Mouse (Mus musculus): Measurements from ENCODE around the gene Cdc42bpg.

DNA sequence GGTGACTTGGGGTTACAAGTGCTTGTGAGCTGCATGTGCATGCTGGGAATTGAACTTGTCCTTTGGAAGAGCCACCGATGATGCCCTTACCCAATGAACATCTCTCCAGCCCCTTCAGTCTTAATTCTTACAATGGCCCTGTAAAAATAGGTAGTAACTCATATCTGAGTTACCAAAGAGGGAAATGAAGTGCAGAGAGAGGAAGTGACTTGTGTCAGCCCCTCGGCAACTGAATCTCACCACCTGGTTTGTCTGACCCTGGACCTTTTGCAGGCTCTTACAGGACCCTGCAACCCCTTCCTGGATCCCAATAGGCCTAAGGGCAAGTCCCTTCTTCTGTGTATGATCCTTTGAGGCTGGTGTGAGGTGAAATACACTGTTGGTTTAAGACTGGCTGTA, 45.9 kb downstream of the Cdc42bpg start:
- no peak for TF ChIP-seq CTCF (conservative IDR thresholded peaks at IDR 0.05 in 1 of 2, IDR thresholded peaks at IDR 0.05 in 1 of 2; ENCODE audit: low read depth in 2 of 2, low read length in 2 of 2)
- no peak for TF ChIP-seq MYC (IDR thresholded peaks at IDR 0.05; ENCODE audit: low read depth, low read length)
- no peak for TF ChIP-seq UBTF (IDR thresholded peaks at IDR 0.05; ENCODE audit: low read depth, low read length)
- no peak for TF ChIP-seq POLR2A (IDR thresholded peaks at IDR 0.05; ENCODE audit: low read depth, low read length)
- no peak for TF ChIP-seq TBP (conservative IDR thresholded peaks at IDR 0.05; ENCODE audit: low read depth, low read length)
- no peak for TF ChIP-seq MAX (IDR thresholded peaks at IDR 0.05; ENCODE audit: low read length)
- no peak for TF ChIP-seq EP300 (IDR thresholded peaks at IDR 0.05; ENCODE audit: low read length)
